Mouse (Mus musculus) MEL (cell line): ENCODE measurements around the gene Nkx6-1. TPM values are rescaled to one million over a fixed set of nuclear protein-coding genes. Genes with fewer than 3 reads are reported as not detected.

Experiments used
- DNase-seq: peaks from one replicate; pipeline ENCODE4 v3.0.0; 2011; ENCODE audit warnings: low read depth, low spot score
- H3K27ac ChIP-seq: 2 replicates; pipeline ENCODE4 v1.5.1; 2012; ENCODE audit warnings: low read depth, mild to moderate bottlenecking, control low read depth, low read length, moderate library complexity; ENCODE audit not compliant: control insufficient read depth
- H3K27me3 ChIP-seq, 2 experiments: fragments of 150-350 bp in 1 of 2; sonication (generic) in 1 of 2; 2 replicates each; pipeline ENCODE4 v1.6.1; 2012; ENCODE audit warnings: low read length in 2 of 2, mild to moderate bottlenecking in 2 of 2, improper control_type of control experiment in 1 of 2, moderate library complexity in 1 of 2; ENCODE audit not compliant: insufficient read depth in 2 of 2, control insufficient read depth in 1 of 2
- H3K36me3 ChIP-seq, 2 experiments: 2 replicates each; pipeline ENCODE4 v1.6.1; 2012 to 2014; ENCODE audit warnings: low read length in 2 of 2, improper control_type of control experiment in 1 of 2, inconsistent platforms in 1 of 2, mild to moderate bottlenecking in 1 of 2; ENCODE audit not compliant: insufficient read depth in 2 of 2, control insufficient read depth in 1 of 2
- H3K4me1 ChIP-seq, 2 experiments: fragments of 150-350 bp in 1 of 2; sonication (generic) in 1 of 2; 2 replicates each; pipeline ENCODE4 v1.6.1; 2012; ENCODE audit warnings: low read length in 2 of 2, improper control_type of control experiment in 1 of 2, mild to moderate bottlenecking in 1 of 2; ENCODE audit not compliant: insufficient read depth in 2 of 2, control insufficient read depth in 1 of 2
- H3K4me3 ChIP-seq, 2 experiments: fragments of 150-350 bp in 1 of 2; sonication (generic) in 1 of 2; 2 replicates each; pipeline ENCODE4 v1.5.1; 2012; ENCODE audit warnings: low read depth in 2 of 2, low read length in 2 of 2, mild to moderate bottlenecking in 2 of 2, moderate library complexity in 2 of 2, control low read depth in 1 of 2, improper control_type of control experiment in 1 of 2; ENCODE audit not compliant: control insufficient read depth in 1 of 2, insufficient read depth in 1 of 2
- H3K79me2 ChIP-seq: 2 replicates; pipeline ENCODE4 v1.6.1; 2012; ENCODE audit warnings: mild to moderate bottlenecking, low read length, moderate library complexity; ENCODE audit not compliant: control insufficient read depth, poor library complexity, insufficient read depth
- H3K9ac ChIP-seq: 2 replicates; pipeline ENCODE4 v1.6.1; 2012; ENCODE audit warnings: low read depth, mild to moderate bottlenecking, control low read depth, low read length, moderate library complexity; ENCODE audit not compliant: control insufficient read depth, poor library complexity, severe bottlenecking
- H3K9me3 ChIP-seq: fragments of 150-350 bp; sonication (generic); replicated peaks from 2 replicates; pipeline ENCODE4 v1.6.1; 2012; ENCODE audit warnings: mild to moderate bottlenecking, low read length, improper control_type of control experiment, moderate library complexity; ENCODE audit not compliant: insufficient read depth
- BHLHE40 ChIP-seq: IDR thresholded peaks from 2 replicates; pipeline ENCODE4 v1.6.1; 2012; ENCODE audit warnings: low read depth, mild to moderate bottlenecking, inconsistent platforms, low read length, improper control_type of control experiment, borderline replicate concordance
- CTCF ChIP-seq, 3 experiments: IDR thresholded peaks in 2 of 3; conservative IDR thresholded peaks in 1 of 3; 2 replicates each; pipeline ENCODE4 v1.5.1; 2011 to 2012; ENCODE audit warnings: low read length in 3 of 3, low read depth in 2 of 3, mild to moderate bottlenecking in 2 of 3, improper control_type of control experiment in 1 of 3, inconsistent platforms in 1 of 3, mixed read lengths in 1 of 3, moderate library complexity in 1 of 3; ENCODE audit not compliant: control insufficient read depth in 1 of 3, insufficient read depth in 1 of 3, poor library complexity in 1 of 3, severe bottlenecking in 1 of 3
- E2F4 ChIP-seq: IDR thresholded peaks from 2 replicates; pipeline ENCODE4 v1.6.1; 2011; ENCODE audit warnings: low read depth, low read length, improper control_type of control experiment, borderline replicate concordance
- ELF1 ChIP-seq: IDR thresholded peaks from 2 replicates; pipeline ENCODE4 v1.6.1; 2014; ENCODE audit warnings: low read depth, mild to moderate bottlenecking, inconsistent platforms, low read length, improper control_type of control experiment, moderate library complexity
- EP300 ChIP-seq, 2 experiments: IDR thresholded peaks; 2 replicates each; pipeline ENCODE4 v1.6.1; 2011; ENCODE audit warnings: improper control_type of control experiment in 2 of 2, low read length in 2 of 2, low read depth in 1 of 2, mild to moderate bottlenecking in 1 of 2
- ETS1 ChIP-seq: IDR thresholded peaks from 2 replicates; pipeline ENCODE4 v1.6.1; 2012; ENCODE audit warnings: low read depth, mild to moderate bottlenecking, inconsistent platforms, low read length, improper control_type of control experiment, moderate library complexity
- JUND ChIP-seq: IDR thresholded peaks from 2 replicates; pipeline ENCODE4 v1.6.1; 2011; ENCODE audit warnings: low read depth, mild to moderate bottlenecking, improper control_type of control experiment, low read length
- MAFK ChIP-seq: IDR thresholded peaks from 2 replicates; pipeline ENCODE4 v1.6.1; 2011; ENCODE audit warnings: low read depth, mild to moderate bottlenecking, low read length, improper control_type of control experiment, borderline replicate concordance
- MAZ ChIP-seq: IDR thresholded peaks from 2 replicates; pipeline ENCODE4 v1.6.1; 2012; ENCODE audit warnings: low read depth, mild to moderate bottlenecking, inconsistent platforms, low read length, improper control_type of control experiment
- MXI1 ChIP-seq: IDR thresholded peaks from 2 replicates; pipeline ENCODE4 v1.6.1; 2011; ENCODE audit warnings: mild to moderate bottlenecking, low read depth, low read length, improper control_type of control experiment
- MYB ChIP-seq: IDR thresholded peaks from 2 replicates; pipeline ENCODE4 v1.6.1; 2011; ENCODE audit warnings: mild to moderate bottlenecking, low read depth, low read length, improper control_type of control experiment
- NRF1 ChIP-seq: IDR thresholded peaks from 2 replicates; pipeline ENCODE4 v1.6.1; 2014; ENCODE audit warnings: low read depth, mild to moderate bottlenecking, inconsistent platforms, low read length, improper control_type of control experiment, moderate library complexity; ENCODE audit not compliant: poor library complexity, insufficient read depth, severe bottlenecking
- POLR2A ChIP-seq, 2 experiments: IDR thresholded peaks; 2 replicates each; pipeline ENCODE4 v1.6.1; 2011 to 2012; ENCODE audit warnings: low read length in 2 of 2, mild to moderate bottlenecking in 2 of 2, control low read depth in 1 of 2, improper control_type of control experiment in 1 of 2, low read depth in 1 of 2, moderate library complexity in 1 of 2; ENCODE audit not compliant: control insufficient read depth in 1 of 2, insufficient read depth in 1 of 2, poor library complexity in 1 of 2
- POLR2AphosphoS2 ChIP-seq: IDR thresholded peaks from 2 replicates; pipeline ENCODE4 v1.6.1; 2011; ENCODE audit warnings: low read length, improper control_type of control experiment
- RAD21 ChIP-seq: IDR thresholded peaks from 2 replicates; pipeline ENCODE4 v1.6.1; 2011; ENCODE audit warnings: mild to moderate bottlenecking, low read depth, low read length, improper control_type of control experiment
- SIN3A ChIP-seq: IDR thresholded peaks from 2 replicates; pipeline ENCODE4 v1.6.1; 2012; ENCODE audit warnings: low read length, improper control_type of control experiment, inconsistent platforms
- ZC3H11A ChIP-seq: IDR thresholded peaks from 2 replicates; pipeline ENCODE4 v1.6.1; 2012; ENCODE audit warnings: low read depth, mild to moderate bottlenecking, inconsistent platforms, low read length, improper control_type of control experiment
- ZKSCAN1 ChIP-seq: IDR thresholded peaks from 2 replicates; pipeline ENCODE4 v1.6.1; 2012; ENCODE audit warnings: low read depth, mild to moderate bottlenecking, inconsistent platforms, low read length, improper control_type of control experiment, moderate library complexity
- polyA plus RNA-seq, 2 experiments: library from polyadenylated mRNA; stranded (reverse) in 1 of 2; unstranded in 1 of 2; fragments of >175 nt in 1 of 2; fragments of >200 nt in 1 of 2; gene quantifications; 2 replicates each; pipeline versions ENCODE4 v1.2.1 to v1.2.4; 2012; ENCODE audit warnings: low replicate concordance in 2 of 2, low read depth in 1 of 2; ENCODE audit not compliant: insufficient read length in 2 of 2, insufficient read depth in 1 of 2, missing spikeins in 1 of 2
- total RNA-seq: library from RNA; depleted of rRNA; stranded (reverse); fragments of 300-350 nt; gene quantifications from 2 replicates; pipeline ENCODE4 v1.2.3, GENCODE M21; 2012

Gene Nkx6-1
- total and polyA plus RNA-seq, 3 experiments = not detected

- no peaks in the 10 kb centered on the region for H3K79me2 ChIP-seq
- no peak for DNase-seq
Observed at GRCm38 (mm10) chr5:101688581-101688980, 23.8 kb upstream of the Nkx6-1 start.

GRCm38 (mm10) chr5:101683340-101683739 lies 18.5 kb upstream of the Nkx6-1 start:
- no peak for DNase-seq
- Histone ChIP-seq H3K79me2 (no peaks in the 10 kb centered on the region), H3K9me3 (no peaks in the 10 kb centered on the region), H3K27me3 (no peaks in the 10 kb centered on the region), H3K9ac (no peak overlapping the region), H3K4me3 (no peak overlapping the region), H3K4me1 (no peaks in the 10 kb centered on the region), H3K27ac (no peak overlapping the region), H3K36me3 (no peaks in the 10 kb centered on the region)
- TF ChIP-seq ELF1 = no peak
- no peak for TF ChIP-seq E2F4
- no peak for TF ChIP-seq CTCF (IDR thresholded peaks at IDR 0.05 in 2 of 3, conservative IDR thresholded peaks at IDR 0.05 in 1 of 3; ENCODE audit: control insufficient read depth in 1 of 3, insufficient read depth in 1 of 3, low read depth in 2 of 3, low read length in 3 of 3, poor library complexity in 1 of 3, severe bottlenecking in 1 of 3)
- TF ChIP-seq JUND = no peak
- no peak for TF ChIP-seq NRF1
- TF ChIP-seq SIN3A = no peak
- TF ChIP-seq POLR2AphosphoS2 = no peak
- TF ChIP-seq ZKSCAN1 = no peak
- no peak for TF ChIP-seq MAFK
- TF ChIP-seq MAZ = no peak
- TF ChIP-seq POLR2A (IDR thresholded peaks at IDR 0.05; ENCODE audit: control insufficient read depth in 1 of 2, insufficient read depth in 1 of 2, low read depth in 1 of 2, low read length in 2 of 2, poor library complexity in 1 of 2) = no peak
- TF ChIP-seq EP300 (IDR thresholded peaks at IDR 0.05; ENCODE audit: low read depth in 1 of 2, low read length in 2 of 2) = no peak
- no peak for TF ChIP-seq RAD21
- no peak for TF ChIP-seq MXI1
- TF ChIP-seq MYB = no peak
- no peak for TF ChIP-seq ETS1
- no peak for TF ChIP-seq BHLHE40

More at GRCm38 (mm10) chr5:101688581-101688980, 23.8 kb upstream of the Nkx6-1 start:
- no peaks in the 10 kb centered on the region for H3K9me3 ChIP-seq
- no peaks in the 10 kb centered on the region for H3K27me3 ChIP-seq
- no peaks in the 10 kb centered on the region for H3K36me3 ChIP-seq
- H3K27ac ChIP-seq = no peak overlapping the region
- no peaks in the 10 kb centered on the region for H3K4me1 ChIP-seq
- TF ChIP-seq CTCF (IDR thresholded peaks at IDR 0.05 in 2 of 3, conservative IDR thresholded peaks at IDR 0.05 in 1 of 3; ENCODE audit: control insufficient read depth in 1 of 3, insufficient read depth in 1 of 3, low read depth in 2 of 3, low read length in 3 of 3, poor library complexity in 1 of 3, severe bottlenecking in 1 of 3) (peak in 1 of 3 experiments; percentile 2; a peak in 1 of 6 replicates), ZC3H11A (no peak)
- H3K4me3 ChIP-seq = no peak overlapping the region
- H3K9ac ChIP-seq = no peak overlapping the region
